20 mouse cellular contexts compared by ENCODE assay signal in the genomic region with DNA sequence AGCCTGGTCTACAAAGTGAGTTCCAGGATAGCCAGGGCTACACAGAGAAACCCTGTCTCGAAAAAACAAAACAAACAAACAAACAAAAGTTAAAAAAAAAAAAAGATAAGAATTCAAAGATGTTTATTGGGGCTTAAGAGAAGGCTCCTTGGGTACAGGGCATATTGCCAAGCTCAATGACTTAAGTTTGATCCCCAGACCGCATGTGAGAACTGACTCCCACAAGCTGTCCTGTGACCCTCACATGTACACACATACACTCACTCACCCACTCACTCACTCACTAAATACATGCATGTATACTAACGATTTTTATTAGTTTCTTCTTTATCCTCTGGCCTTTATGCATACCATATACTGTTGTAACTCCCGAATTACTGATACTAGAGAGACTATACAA. TPM values are rescaled to one million over a fixed set of nuclear protein-coding genes. Genes with fewer than 3 reads are reported as not detected.
A peak's percentile ranks its signal among the peaks of the same experiment; 100 is the strongest.
DNase-seq lines count a peak whose midpoint lies in the region; ATAC-seq and TF ChIP-seq lines count a peak whose summit lies in the region.
"Had no signal": no experiment of that assay in that cellular context is flagged by ENCODE, and none has a peak within 500 bp of the region (broad histone marks: within the 10 kb centered on the region; RNA-seq: fewer than 3 reads in every experiment).

No protein-coding gene starts in this region.

- H3K27ac ChIP-seq in spleen, adult 2 months (ENCODE audit: insufficient read depth, low read length), result peak overlapping the region; percentile 66
- peak overlapping the region; percentile 92 for H3K27ac ChIP-seq in liver, embryonic 15.5 days (replicated peaks)
- H3K27ac ChIP-seq: forebrain, embryonic 13.5 days; heart, embryonic 10.5 days; hindbrain, embryonic 15.5 days had no signal

- H3K36me3 ChIP-seq in spleen, adult 2 months (ENCODE audit: control insufficient read depth, insufficient read depth, low read length), result peaks cover 3% of the 10 kb centered on the region
- peaks cover 37% of the 10 kb centered on the region for H3K36me3 ChIP-seq in liver, embryonic 15.5 days (replicated peaks)
- H3K36me3 ChIP-seq: heart, embryonic 10.5 days; hindbrain, embryonic 15.5 days had no signal

- no peak for TF ChIP-seq POLR2A in spleen, adult 2 months (IDR thresholded peaks at IDR 0.05; ENCODE audit: low read depth, low read length)

- 53% methylated on average over 4 of the region's 4 CpGs for WGBS in spleen, adult 2 months
- 71% methylated on average over 4 of the region's 4 CpGs for WGBS in liver, embryonic 15.5 days (ENCODE audit: insufficient replicate concordance)

- H3K27me3 ChIP-seq in spleen, adult 2 months (ENCODE audit: control insufficient read depth, insufficient read depth, low read length), result no peaks in the 10 kb centered on the region
- no peaks in the 10 kb centered on the region for H3K27me3 ChIP-seq in liver, embryonic 15.5 days
- H3K27me3 ChIP-seq: forebrain, embryonic 13.5 days; hindbrain, embryonic 15.5 days had no signal

- TF ChIP-seq CTCF in spleen, adult 2 months (IDR thresholded peaks at IDR 0.05; ENCODE audit: extremely low read depth, insufficient read depth, insufficient read length, insufficient replicate concordance), result no peak

- H3K4me2 ChIP-seq in liver, embryonic 15.5 days, result peak overlapping the region; percentile 77
- H3K4me2 ChIP-seq: forebrain, embryonic 13.5 days; hindbrain, embryonic 15.5 days; midbrain, embryonic 11.5 days had no signal

- no peak overlapping the region for H3K4me3 ChIP-seq in spleen, adult 2 months (ENCODE audit: extremely low read depth, insufficient read depth, insufficient read length)
- peak overlapping the region; percentile 51; the same call in 1 of the 2 replicates for H3K4me3 ChIP-seq in liver, embryonic 15.5 days (replicated peaks)
- H3K4me3 ChIP-seq: forebrain, embryonic 13.5 days; heart, embryonic 10.5 days; hindbrain, embryonic 15.5 days had no signal

- H3K4me1 ChIP-seq in spleen, adult 2 months (ENCODE audit: control insufficient read depth, insufficient read depth, insufficient read length), result peaks cover 22% of the 10 kb centered on the region; the same call in 1 of the 2 replicates
- H3K4me1 ChIP-seq in liver, embryonic 15.5 days (replicated peaks), result peaks cover 82% of the 10 kb centered on the region

- no peak for ATAC-seq in CD4-positive, CD25-positive, alpha-beta regulatory T cell, adult 4 months
- ATAC-seq in liver, embryonic 15.5 days (ENCODE audit: insufficient read depth), result no peak
- ATAC-seq: forebrain, embryonic 13.5 days had no signal

- peaks cover 11% of the 10 kb centered on the region; the same call in 1 of the 2 replicates for H3K9me3 ChIP-seq in liver, embryonic 15.5 days (replicated peaks)
- H3K9me3 ChIP-seq: forebrain, embryonic 13.5 days; heart, embryonic 10.5 days; hindbrain, embryonic 15.5 days had no signal

- peak; percentile 27 for DNase-seq in CD4-positive, CD25-positive, alpha-beta regulatory T cell, adult 2 months (ENCODE audit: low read depth, low spot score)
- no peak for DNase-seq in spleen, adult 2 months (ENCODE audit: low read depth in 1 of 2, low spot score in 2 of 2)
- DNase-seq in spleen, postnatal 14 days (ENCODE audit: low spot score in 2 of 2), result no peak
- DNase-seq in thymus, postnatal 36 days, result no peak
- DNase-seq in yolk sac, embryonic 10.5 days (ENCODE audit: low spot score), result no peak
- DNase-seq in adrenal gland, postnatal 4 days (ENCODE audit: low spot score in 2 of 2), result no peak
- DNase-seq: cerebellum, adult 9-11 months; heart, postnatal 14 days; kidney, adult 11 months; kidney, postnatal 10 days; layer of hippocampus, adult 9-11 months; lung, postnatal 10 days; retina, postnatal 1 day; right cerebral cortex, postnatal 4 days had no signal

- H3K9ac ChIP-seq in liver, embryonic 15.5 days, result no peak overlapping the region
- H3K9ac ChIP-seq: forebrain, embryonic 13.5 days; hindbrain, embryonic 15.5 days had no signal

RNA-seq across cellular contexts. Expression of gene H2-T24, which starts 20.0 kb away (rescaled TPM):
- 10 to 100 TPM; 31.2 to 45.1 TPM for polyA plus RNA-seq in CD4-positive, CD25-positive, alpha-beta regulatory T cell, adult 4 months (2017; shearing (Covaris generic))
- polyA plus RNA-seq in spleen, adult 2 months (2012; rRNA removed), result 19.1 and 19.2 TPM in 2 replicates
- polyA plus RNA-seq in liver, embryonic 15.5 days (2015; fragmentation: Nextera tagmentation; extraction: Ambion mirVana), result 8.2 and 9.2 TPM in 2 replicates
- 1 to 10 TPM; 2.5 to 3.3 TPM for total RNA-seq in adrenal gland, postnatal 4 days (2021)

RNA-seq across cellular contexts. Expression of gene Prr3, which starts 20.3 kb away (rescaled TPM):
- 10 to 100 TPM; 16.5 to 17.6 TPM for polyA plus RNA-seq in CD4-positive, CD25-positive, alpha-beta regulatory T cell, adult 4 months (2017; shearing (Covaris generic))
- polyA plus RNA-seq in spleen, adult 2 months (2012; rRNA removed), result 19.3 and 24.3 TPM in 2 replicates
- polyA plus RNA-seq in liver, embryonic 15.5 days (2015; fragmentation: Nextera tagmentation; extraction: Ambion mirVana), result 5.5 and 6.8 TPM in 2 replicates
- total RNA-seq in adrenal gland, postnatal 4 days (2021), result 10 to 100 TPM; 40.9 to 44.2 TPM

RNA-seq across cellular contexts. Expression of gene Gnl1, which starts 20.7 kb away (rescaled TPM):
- 1 to 10 TPM; 8.1 to 9.2 TPM for polyA plus RNA-seq in CD4-positive, CD25-positive, alpha-beta regulatory T cell, adult 4 months (2017; shearing (Covaris generic))
- 28.9 and 33.9 TPM in 2 replicates for polyA plus RNA-seq in spleen, adult 2 months (2012; rRNA removed)
- 9.3 and 10.8 TPM in 2 replicates for polyA plus RNA-seq in liver, embryonic 15.5 days (2015; fragmentation: Nextera tagmentation; extraction: Ambion mirVana)
- total RNA-seq in adrenal gland, postnatal 4 days (2021), result 10 to 100 TPM; 61.1 to 64.2 TPM

RNA-seq across cellular contexts. Expression of gene Abcf1, which starts 30.8 kb away (rescaled TPM):
- polyA plus RNA-seq in CD4-positive, CD25-positive, alpha-beta regulatory T cell, adult 4 months (2017; shearing (Covaris generic)), result 100 to 1,000 TPM; 122 to 174 TPM
- polyA plus RNA-seq in spleen, adult 2 months (2012; rRNA removed), result 65.1 and 79.6 TPM in 2 replicates
- 37.4 and 47.0 TPM in 2 replicates for polyA plus RNA-seq in liver, embryonic 15.5 days (2015; fragmentation: Nextera tagmentation; extraction: Ambion mirVana)
- 100 to 1,000 TPM in 1 of 2 experiments, 10 to 100 TPM in 1; 96.2 to 107 TPM for total RNA-seq in adrenal gland, postnatal 4 days (2021)

RNA-seq across cellular contexts. Expression of gene H2-T23, which starts 32.3 kb away (rescaled TPM):
- polyA plus RNA-seq in CD4-positive, CD25-positive, alpha-beta regulatory T cell, adult 4 months (2017; shearing (Covaris generic)), result 1,000 to 10,000 TPM in 1 of 2 experiments, 100 to 1,000 TPM in 1; 829 to 1,151 TPM
- 344 and 382 TPM in 2 replicates for polyA plus RNA-seq in spleen, adult 2 months (2012; rRNA removed)
- polyA plus RNA-seq in liver, embryonic 15.5 days (2015; fragmentation: Nextera tagmentation; extraction: Ambion mirVana), result 52.8 and 65.8 TPM in 2 replicates
- total RNA-seq in adrenal gland, postnatal 4 days (2021), result 10 to 100 TPM; 33.9 to 55.1 TPM
